ENCODE assay signal across 11 mouse cellular contexts in the genomic region with DNA sequence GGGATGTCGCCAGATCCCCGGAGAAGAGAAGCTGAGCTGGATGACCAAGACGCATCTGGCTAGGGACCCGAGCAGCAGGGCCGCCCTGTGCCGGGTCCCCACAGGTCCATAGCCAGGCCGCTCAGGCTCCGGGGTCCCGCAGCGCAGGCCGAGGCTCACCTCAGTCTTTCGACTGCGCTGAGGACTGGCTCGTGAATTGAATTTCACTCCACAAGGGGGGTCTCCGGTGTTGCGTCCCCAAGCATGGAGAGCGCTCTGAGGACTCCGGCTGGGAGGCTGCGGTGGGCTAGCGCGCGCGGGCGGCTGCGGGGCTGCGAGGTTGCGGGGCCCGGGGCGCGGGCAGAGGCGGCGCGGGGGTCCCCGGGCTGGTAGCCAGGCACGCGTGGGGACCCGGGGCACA. TPM values are rescaled to one million over a fixed set of nuclear protein-coding genes. Genes with fewer than 3 reads are reported as not detected.
A peak's percentile ranks its signal among the peaks of the same experiment; 100 is the strongest.
DNase-seq lines count a peak whose midpoint lies in the region; ATAC-seq and TF ChIP-seq lines count a peak whose summit lies in the region.
"Had no signal": no experiment of that assay in that cellular context is flagged by ENCODE, and none has a peak within 500 bp of the region (broad histone marks: within the 10 kb centered on the region; RNA-seq: fewer than 3 reads in every experiment).

No protein-coding gene starts in this region.

- H3K36me3 ChIP-seq in heart, embryonic 16.5 days (ENCODE audit: control insufficient read depth, insufficient read depth) = no peaks in the 10 kb centered on the region
- H3K36me3 ChIP-seq in hindbrain, embryonic 12.5 days = no peaks in the 10 kb centered on the region
- no peaks in the 10 kb centered on the region for H3K36me3 ChIP-seq in midbrain, embryonic 15.5 days (replicated peaks)

- TF ChIP-seq CTCF in cortical plate, adult 2 months (IDR thresholded peaks at IDR 0.05; ENCODE audit: extremely low read depth, insufficient read depth, low read length) = no peak

- WGBS in heart, embryonic 16.5 days = 1% methylated on average over 37 of the region's 37 CpGs
- 1% methylated on average over 37 of the region's 37 CpGs for WGBS in hindbrain, embryonic 12.5 days
- 1% methylated on average over 37 of the region's 37 CpGs for WGBS in midbrain, embryonic 15.5 days

- H3K9me3 ChIP-seq in heart, embryonic 16.5 days (replicated peaks; ENCODE audit: control insufficient read depth, low read length) = no peaks in the 10 kb centered on the region
- H3K9me3 ChIP-seq in hindbrain, embryonic 12.5 days (replicated peaks) = no peaks in the 10 kb centered on the region
- H3K9me3 ChIP-seq in midbrain, embryonic 15.5 days = no peaks in the 10 kb centered on the region

- no peak for TF ChIP-seq POLR2A in cortical plate, adult 2 months (IDR thresholded peaks at IDR 0.05; ENCODE audit: extremely low read depth, insufficient read depth, low read length)

- no peaks in the 10 kb centered on the region for H3K4me1 ChIP-seq in heart, embryonic 16.5 days (ENCODE audit: control insufficient read depth, insufficient read depth, low read length)
- H3K4me1 ChIP-seq in cortical plate, adult 2 months (ENCODE audit: control insufficient read depth, insufficient read depth, low read length) = peaks cover 1% of the 10 kb centered on the region; the same call in 1 of the 2 replicates
- H3K4me1 ChIP-seq in hindbrain, embryonic 12.5 days = peaks cover 11% of the 10 kb centered on the region
- H3K4me1 ChIP-seq in midbrain, embryonic 15.5 days = peaks cover 14% of the 10 kb centered on the region

- no peak for ATAC-seq in heart, embryonic 16.5 days (replicated peaks; ENCODE audit: extremely low read depth, insufficient read depth, low FRiP score)
- no peak for ATAC-seq in hindbrain, embryonic 12.5 days (ENCODE audit: low FRiP score)
- no peak for ATAC-seq in midbrain, embryonic 15.5 days (replicated peaks)
- no peak for ATAC-seq in activated CD4-positive, CD25-positive, alpha-beta regulatory T cell, adult 4 months
- ATAC-seq: CD4-positive, CD25-positive, alpha-beta regulatory T cell, adult 4 months had no signal

- DNase-seq in heart, postnatal 4 days = no peak
- no peak for DNase-seq in thymus, postnatal 14 days
- DNase-seq in urinary bladder, postnatal 10 days (ENCODE audit: low spot score) = no peak
- DNase-seq: thymus, adult 18-20 months had no signal

- H3K27me3 ChIP-seq in heart, embryonic 16.5 days (ENCODE audit: control insufficient read depth, insufficient read depth, low read length) = peaks cover 40% of the 10 kb centered on the region
- peaks cover 78% of the 10 kb centered on the region for H3K27me3 ChIP-seq in hindbrain, embryonic 12.5 days
- peaks cover 48% of the 10 kb centered on the region for H3K27me3 ChIP-seq in midbrain, embryonic 15.5 days (replicated peaks)

- no peak overlapping the region for H3K9ac ChIP-seq in heart, embryonic 16.5 days (ENCODE audit: low read length)
- H3K9ac ChIP-seq in hindbrain, embryonic 12.5 days = peak overlapping the region; percentile 60
- H3K9ac ChIP-seq in midbrain, embryonic 15.5 days = peak overlapping the region; percentile 55

- peak overlapping the region; percentile 20 for H3K4me3 ChIP-seq in heart, embryonic 16.5 days (ENCODE audit: low read length)
- H3K4me3 ChIP-seq in cortical plate, adult 2 months (ENCODE audit: insufficient read depth, low read length) = peak overlapping the region; percentile 75
- H3K4me3 ChIP-seq in hindbrain, embryonic 12.5 days = peak overlapping the region; percentile 56
- H3K4me3 ChIP-seq in midbrain, embryonic 15.5 days = peak overlapping the region; percentile 53
- H3K4me3 ChIP-seq: myocyte had no signal

- no peak overlapping the region for H3K27ac ChIP-seq in heart, embryonic 16.5 days (ENCODE audit: low read length)
- H3K27ac ChIP-seq in cortical plate, adult 2 months (ENCODE audit: insufficient read depth, low read length) = no peak overlapping the region
- no peak overlapping the region for H3K27ac ChIP-seq in hindbrain, embryonic 12.5 days
- H3K27ac ChIP-seq in midbrain, embryonic 15.5 days = no peak overlapping the region

- H3K4me2 ChIP-seq in heart, embryonic 16.5 days (ENCODE audit: low read depth, low read length) = peak overlapping the region; percentile 30; the same call in 1 of the 2 replicates
- H3K4me2 ChIP-seq in hindbrain, embryonic 12.5 days (replicated peaks) = peak overlapping the region; percentile 94
- peak overlapping the region; percentile 96 for H3K4me2 ChIP-seq in midbrain, embryonic 15.5 days

RNA-seq across cellular contexts. Expression of gene Tmem132d, which starts 0.5 kb away (rescaled TPM):
- 0.16 and 0.20 TPM in 2 replicates for polyA plus RNA-seq in heart, embryonic 16.5 days (2015; fragmentation: Nextera tagmentation; extraction: Ambion mirVana)
- under 1 TPM in 1 of 2 experiments, not detected in 1; 0.14 TPM for total RNA-seq in heart, postnatal 4 days (2021)
- 24.8 and 27.6 TPM in 2 replicates for polyA plus RNA-seq in cortical plate, adult 2 months (2012; rRNA removed)
- 0.96 and 2.4 TPM in 2 replicates for polyA plus RNA-seq in hindbrain, embryonic 12.5 days (2016; fragmentation: Nextera tagmentation; extraction: Ambion mirVana)
- polyA plus RNA-seq in midbrain, embryonic 15.5 days (2015; fragmentation: Nextera tagmentation; extraction: Ambion mirVana) = 3.2 and 3.4 TPM in 2 replicates
- polyA plus RNA-seq in activated CD4-positive, CD25-positive, alpha-beta regulatory T cell, adult 4 months (2017; shearing (Covaris generic)) = not detected
- polyA plus RNA-seq: CD4-positive, CD25-positive, alpha-beta regulatory T cell, adult 4 months; myocyte had no signal

Comparison
In these comparisons a context has a peak if more than half of its experiments do, and no peak if none do; other contexts are left out.
1. H3K4me2 ChIP-seq: peak in every context shown above with its lines; median percentile 96 in midbrain, embryonic 15.5 days; 94 in hindbrain, embryonic 12.5 days; 30 in heart, embryonic 16.5 days.
2. H3K4me3 ChIP-seq: peak in every context shown above with its lines; median percentile 75 in cortical plate, adult 2 months; 56 in hindbrain, embryonic 12.5 days; 53 in midbrain, embryonic 15.5 days; 20 in heart, embryonic 16.5 days.